Mouse (Mus musculus) small intestine, adult 10 weeks (tissue): ENCODE data around the gene Apobec1. TPM values are rescaled to one million over a fixed set of nuclear protein-coding genes. Genes with fewer than 3 reads are reported as not detected.

Experiments
- polyA plus RNA-seq: library from polyadenylated mRNA; stranded (reverse); fragments of 350-450 nt; fragmentation: Illumina TruSeq; extraction: RNeasy Lipid Tissue Mini Kit (QIAGEN cat#74804); gene quantifications from one replicate; pipeline ENCODE4 v1.2.3, GENCODE M21; 2014; ENCODE audit warnings: low replicate concordance

Apobec1 gene
- 110 TPM for polyA plus RNA-seq

DNA sequence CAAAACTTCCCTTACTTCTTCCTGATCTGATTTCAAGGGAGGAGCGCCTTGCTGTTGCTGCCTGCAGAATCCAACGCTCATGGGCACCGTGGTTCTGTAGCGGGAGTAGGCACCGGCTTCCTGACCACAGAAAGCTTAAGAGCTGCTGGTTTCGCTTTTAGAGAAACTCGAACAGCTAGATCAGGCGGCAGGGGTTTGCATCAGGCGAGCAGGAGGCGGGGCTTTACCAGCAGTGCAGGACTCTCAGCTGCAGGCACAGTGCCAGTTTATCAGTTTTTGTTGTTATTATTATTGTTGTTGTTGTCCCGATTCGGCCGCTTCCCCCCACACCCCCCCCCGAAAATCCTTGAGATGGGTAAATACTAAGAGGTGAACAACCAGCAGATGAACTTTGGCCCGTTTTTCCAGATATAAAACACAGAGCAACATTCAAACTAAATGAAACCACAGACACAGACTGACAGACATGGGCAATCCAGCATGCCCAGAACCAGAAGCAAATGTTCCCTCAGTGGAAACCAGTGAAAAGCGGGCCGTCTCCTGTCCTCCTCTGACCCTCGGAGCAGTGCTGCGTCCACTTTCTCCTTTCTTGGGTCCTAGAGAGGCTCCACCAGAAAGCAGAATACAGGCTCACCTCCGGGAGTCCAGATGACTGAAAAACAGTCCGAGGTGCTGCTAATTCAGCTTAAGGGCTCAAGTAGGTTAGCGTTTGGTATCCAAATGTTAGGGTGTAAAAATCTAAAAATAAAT lies at the start of gene Apobec1:
TSS of gene Apobec1 (minus strand) at position 203 of the 750 bp plus-strand sequence.

GRCm38 (mm10) chr6:122626110-122626509 lies 23.9 kb upstream of the Apobec1 start, which contains the start of gene Dppa3:
Gene Dppa3 (plus strand): TSS chr6:122626410.

GRCm38 (mm10) chr6:122609771-122610170 lies 7.5 kb upstream of the Apobec1 start, which contains the start of gene Gdf3:
Gene Gdf3 (minus strand): TSS chr6:122610087.

DNA sequence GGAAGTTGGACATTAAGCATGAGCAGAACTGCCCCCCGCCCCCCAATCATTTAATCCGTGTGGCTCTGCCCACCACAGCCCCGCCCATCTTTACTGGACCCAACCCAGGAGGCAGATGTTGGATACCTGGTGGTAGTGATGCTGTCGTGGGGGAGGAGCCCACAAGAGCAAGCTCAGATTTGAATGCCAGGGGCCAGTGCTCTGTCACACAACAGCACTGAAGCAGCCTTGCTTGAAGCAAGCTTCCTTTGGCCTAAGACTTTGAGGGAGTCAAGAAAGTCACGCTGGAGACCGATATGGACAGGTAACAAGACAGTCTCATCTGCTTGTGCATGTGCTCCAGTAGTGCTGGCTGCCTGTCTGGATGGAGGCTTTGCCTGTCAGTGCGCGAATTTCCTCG lies 48.6 kb downstream of the Apobec1 start, which contains the start of gene Aicda:
TSS of gene Aicda (plus strand) at position 196 of the 400 bp plus-strand sequence.

Other genes with a start within 250 kb of the Apobec1 start
- 0.15 TPM for gene Rimklb, start 103.7 kb downstream of the Apobec1 start, polyA plus RNA-seq
- 4.0 TPM for gene Mfap5, start 96.6 kb downstream of the Apobec1 start, polyA plus RNA-seq
- gene Aicda, start 48.6 kb downstream of the Apobec1 start, polyA plus RNA-seq: 0.41 TPM
- 0.19 TPM for gene Gdf3, start 7.6 kb upstream of the Apobec1 start, polyA plus RNA-seq
- not detected for gene Dppa3, start 24.0 kb upstream of the Apobec1 start, polyA plus RNA-seq
- not detected for gene Nanog, start 105.0 kb upstream of the Apobec1 start, polyA plus RNA-seq
- gene Slc2a3, start 199.2 kb upstream of the Apobec1 start, polyA plus RNA-seq: 1.1 TPM
- 9.9 TPM for gene Foxj2, start 217.5 kb upstream of the Apobec1 start, polyA plus RNA-seq